Mouse (Mus musculus) intestine, embryonic 15.5 days (tissue): ENCODE results near the gene Rgl1. TPM values are rescaled to one million over a fixed set of nuclear protein-coding genes. Genes with fewer than 3 reads are reported as not detected.

Source experiments
- ATAC-seq: fragments of 200-750 bp; cut with Nextera tagmentation; 2 replicates; pipeline ENCODE4 v1.8.0; 2017; ENCODE audit warnings: moderate TSS enrichment, moderate library complexity
- H3K27ac ChIP-seq: fragments of 300-500 bp; sonication (generic); 2 replicates; pipeline ENCODE4 v1.5.1; 2015; ENCODE audit warnings: mild to moderate bottlenecking, inconsistent platforms
- H3K27me3 ChIP-seq: fragments of 300-500 bp; sonication (generic); replicated peaks from 2 replicates; pipeline ENCODE4 v1.6.1; 2015; ENCODE audit warnings: inconsistent platforms
- H3K36me3 ChIP-seq: fragments of 300-500 bp; sonication (generic); 2 replicates; pipeline ENCODE4 v1.6.1; 2015; ENCODE audit warnings: inconsistent platforms
- H3K4me1 ChIP-seq: fragments of 300-500 bp; sonication (generic); replicated peaks from 2 replicates; pipeline ENCODE4 v1.6.1; 2015; ENCODE audit warnings: inconsistent platforms
- H3K4me2 ChIP-seq: fragments of 300-500 bp; sonication (generic); replicated peaks from 2 replicates; pipeline ENCODE4 v1.6.1; 2015; ENCODE audit warnings: mild to moderate bottlenecking, inconsistent platforms
- H3K4me3 ChIP-seq: fragments of 300-500 bp; sonication (generic); replicated peaks from 2 replicates; pipeline ENCODE4 v1.5.1; 2015; ENCODE audit warnings: inconsistent platforms
- H3K9ac ChIP-seq: fragments of 300-500 bp; sonication (generic); 2 replicates; pipeline ENCODE4 v1.6.1; 2015; ENCODE audit warnings: inconsistent platforms
- H3K9me3 ChIP-seq: fragments of 300-500 bp; sonication (generic); 2 replicates; pipeline ENCODE4 v1.6.1; 2016; ENCODE audit warnings: inconsistent platforms
- WGBS: fragments of 180-500 bp; shearing (Covaris S2); methylation state at CpG from one replicate; pipeline ENCODE4 v1.1.7; 2015; 5-methylcytosine and 5-hydroxymethylcytosine counted together
- polyA plus RNA-seq: library from polyadenylated mRNA; unstranded; fragments of >200 nt; fragmentation: Nextera tagmentation; extraction: Ambion mirVana; gene quantifications from 2 replicates; pipeline ENCODE4 v1.2.1, GENCODE M21; 2015

Gene Rgl1
- polyA plus RNA-seq, 1 experiment from 2014 or later = 44.8 TPM

DNA sequence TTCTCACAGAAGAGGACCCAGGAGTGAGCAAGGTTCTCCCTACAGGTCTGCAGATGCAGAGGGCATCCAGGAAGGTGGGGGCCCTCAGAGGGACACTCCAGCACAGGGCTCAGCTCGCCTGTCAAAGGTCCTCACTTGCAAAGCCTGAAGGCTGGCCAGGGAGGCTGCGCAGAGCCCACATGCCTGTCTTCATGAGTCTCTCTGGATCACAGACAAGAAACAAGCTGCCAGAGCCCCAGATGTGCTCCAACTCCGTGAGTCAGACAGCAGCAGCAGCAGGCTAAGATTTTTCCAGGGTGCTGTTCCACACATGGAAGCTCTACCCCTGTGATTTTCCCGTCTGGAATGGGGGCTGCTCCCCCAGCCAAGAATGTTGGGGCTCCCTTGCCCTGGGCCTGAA is 251.9 kb downstream of the Rgl1 start:
- Histone ChIP-seq H3K9me3 (no peaks in the 10 kb centered on the region), H3K4me3 (no peak overlapping the region), H3K27me3 (no peaks in the 10 kb centered on the region), H3K4me2 (no peak overlapping the region), H3K27ac (no peak overlapping the region), H3K36me3 (peaks cover 6% of the 10 kb centered on the region; the same call in 1 of the 2 replicates), H3K9ac (no peak overlapping the region), H3K4me1 (no peaks in the 10 kb centered on the region)
- 0 out of 2 replicates have a peak, but pooled peaks have one; percentile 26 for ATAC-seq
- WGBS = 51% methylated on average over 4 of the region's 4 CpGs

DNA sequence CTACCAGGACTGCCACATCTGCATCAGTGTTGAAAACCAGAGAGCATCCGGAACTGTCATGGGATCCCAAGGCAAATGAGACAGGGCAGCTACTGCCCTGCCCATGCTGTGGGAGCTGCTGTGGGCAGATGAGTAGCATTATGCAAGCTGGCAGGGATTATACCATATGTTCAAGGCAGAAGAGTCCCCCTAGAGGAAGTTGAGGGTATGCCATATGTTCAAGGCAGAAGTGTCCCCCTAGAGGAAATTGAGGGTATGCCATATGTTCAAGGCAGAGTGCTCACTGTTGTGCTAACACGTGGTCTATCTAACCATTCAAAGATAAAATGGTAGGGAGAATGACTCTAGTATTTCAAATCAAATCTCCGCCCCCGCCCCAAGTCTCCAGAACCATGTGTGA is 254.9 kb downstream of the Rgl1 start:
- Histone ChIP-seq H3K27me3 (no peaks in the 10 kb centered on the region), H3K27ac (no peak overlapping the region), H3K4me2 (no peak overlapping the region), H3K9me3 (no peaks in the 10 kb centered on the region), H3K9ac (no peak overlapping the region), H3K4me3 (no peak overlapping the region), H3K4me1 (no peaks in the 10 kb centered on the region), H3K36me3 (no peaks in the 10 kb centered on the region)
- 0 out of 2 replicates have a peak, but pooled peaks have one; percentile 12 for ATAC-seq
- WGBS = 69% methylated on average over 4 of the region's 4 CpGs

GRCm38 (mm10) chr1:152508481-152509220 is 257.5 kb downstream of the Rgl1 start:
- Histone ChIP-seq H3K4me3 (no peak overlapping the region), H3K27ac (no peak overlapping the region), H3K9ac (no peak overlapping the region), H3K4me2 (no peak overlapping the region), H3K36me3 (no peaks in the 10 kb centered on the region), H3K27me3 (no peaks in the 10 kb centered on the region), H3K4me1 (no peaks in the 10 kb centered on the region), H3K9me3 (no peaks in the 10 kb centered on the region)
- 90% methylated on average over 11 of the region's 11 CpGs for WGBS
- ATAC-seq = no peak

- H3K27me3 ChIP-seq = no peaks in the 10 kb centered on the region
- no peak overlapping the region for H3K4me2 ChIP-seq
- H3K4me1 ChIP-seq = no peaks in the 10 kb centered on the region
- H3K9me3 ChIP-seq = no peaks in the 10 kb centered on the region
- no peak overlapping the region for H3K27ac ChIP-seq
- H3K9ac ChIP-seq = no peak overlapping the region
- ATAC-seq = no peak
- no peak overlapping the region for H3K4me3 ChIP-seq
- WGBS = 93% methylated on average over 7 of the region's 7 CpGs
- no peaks in the 10 kb centered on the region for H3K36me3 ChIP-seq
Observed at GRCm38 (mm10) chr1:152506726-152507125, 259.4 kb downstream of the Rgl1 start.

- Histone ChIP-seq H3K9me3 (no peaks in the 10 kb centered on the region), H3K27ac (no peak overlapping the region)
- WGBS = 81% methylated on average over 5 of the region's 5 CpGs
Observed at GRCm38 (mm10) chr1:152506175-152506574, 260.0 kb downstream of the Rgl1 start.

GRCm38 (mm10) chr1:152499802-152500201 is 266.3 kb downstream of the Rgl1 start:
- Histone ChIP-seq H3K4me2 (no peak overlapping the region), H3K27me3 (no peaks in the 10 kb centered on the region), H3K27ac (no peak overlapping the region), H3K4me1 (peaks cover 7% of the 10 kb centered on the region), H3K9ac (no peak overlapping the region), H3K36me3 (no peaks in the 10 kb centered on the region), H3K9me3 (no peaks in the 10 kb centered on the region), H3K4me3 (no peak overlapping the region)
- no peak for ATAC-seq
- 73% methylated on average over 12 of the region's 12 CpGs for WGBS

More at GRCm38 (mm10) chr1:152506175-152506574, 260.0 kb downstream of the Rgl1 start:
- no peak overlapping the region for H3K9ac ChIP-seq
- no peak overlapping the region for H3K4me3 ChIP-seq
- H3K4me2 ChIP-seq = no peak overlapping the region
- no peaks in the 10 kb centered on the region for H3K4me1 ChIP-seq
- no peak for ATAC-seq
- no peaks in the 10 kb centered on the region for H3K36me3 ChIP-seq
- H3K27me3 ChIP-seq = no peaks in the 10 kb centered on the region

- peak; percentile 81 for ATAC-seq
- peak overlapping the region; percentile 44; the same call in 1 of the 2 replicates for H3K27ac ChIP-seq
- no peaks in the 10 kb centered on the region for H3K9me3 ChIP-seq
- H3K4me2 ChIP-seq = peak overlapping the region; percentile 50
- H3K9ac ChIP-seq = peak overlapping the region; percentile 17; the same call in 1 of the 2 replicates
- 0 out of 2 replicates have a peak overlapping the region, but pooled peaks have one; percentile 9 for H3K4me3 ChIP-seq
- no peaks in the 10 kb centered on the region for H3K27me3 ChIP-seq
- H3K4me1 ChIP-seq = peaks cover 7% of the 10 kb centered on the region
- H3K36me3 ChIP-seq = no peaks in the 10 kb centered on the region
- WGBS = 17% methylated on average over 11 of the region's 11 CpGs
Observed at GRCm38 (mm10) chr1:152497581-152497980, 268.6 kb downstream of the Rgl1 start.

DNA sequence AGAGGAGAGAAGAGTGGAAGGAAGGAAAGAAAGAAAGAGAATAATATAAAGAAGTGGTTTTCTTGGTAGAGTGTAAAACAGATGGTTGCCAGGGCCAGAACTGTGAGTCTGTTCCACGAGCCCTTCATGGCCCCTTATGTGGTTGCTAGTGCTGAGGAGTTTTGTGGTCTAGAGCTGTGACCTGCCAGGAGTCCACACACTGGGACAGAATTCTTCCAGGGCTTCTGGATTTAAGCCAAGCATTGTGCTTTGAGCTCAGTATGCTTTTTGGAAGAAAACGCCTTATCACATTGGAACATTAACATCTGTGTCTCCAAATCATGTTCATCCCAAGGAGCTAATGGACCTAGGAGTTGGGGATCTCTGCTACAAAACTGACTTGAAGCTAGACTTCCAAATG is 269.3 kb downstream of the Rgl1 start:
- no peak overlapping the region for H3K9ac ChIP-seq
- H3K4me2 ChIP-seq = no peak overlapping the region
- no peaks in the 10 kb centered on the region for H3K9me3 ChIP-seq
- H3K4me3 ChIP-seq = no peak overlapping the region
- WGBS = 70% methylated on average over 2 of the region's 2 CpGs
- no peaks in the 10 kb centered on the region for H3K36me3 ChIP-seq
- ATAC-seq = no peak
- H3K27ac ChIP-seq = no peak overlapping the region
- H3K4me1 ChIP-seq = peaks cover 7% of the 10 kb centered on the region
- no peaks in the 10 kb centered on the region for H3K27me3 ChIP-seq

DNA sequence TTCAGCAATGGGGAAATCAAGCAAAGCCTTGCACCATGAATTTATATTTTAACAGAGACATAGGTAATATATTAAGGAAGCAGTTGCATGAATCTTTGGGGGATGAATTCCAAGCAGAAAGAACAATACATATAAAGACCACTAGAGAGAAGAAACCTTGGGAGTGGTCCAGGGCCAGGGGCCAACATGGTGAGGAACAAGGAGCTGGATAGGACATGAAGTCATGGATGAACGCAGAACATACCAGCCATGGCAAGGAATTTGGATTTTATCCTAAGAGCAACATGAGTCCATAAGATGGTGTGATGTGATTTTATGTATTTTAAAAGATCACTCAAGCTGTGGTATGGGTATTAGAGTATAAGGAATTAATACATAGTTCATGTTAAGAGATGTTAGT is 273.9 kb downstream of the Rgl1 start:
- Histone ChIP-seq H3K4me2 (no peak overlapping the region), H3K27ac (no peak overlapping the region)
- no peak for ATAC-seq

GRCm38 (mm10) chr1:152490842-152491241 is 275.3 kb downstream of the Rgl1 start:
- no peak overlapping the region for H3K4me3 ChIP-seq
- no peaks in the 10 kb centered on the region for H3K36me3 ChIP-seq
- no peak overlapping the region for H3K4me2 ChIP-seq
- no peaks in the 10 kb centered on the region for H3K4me1 ChIP-seq
- no peaks in the 10 kb centered on the region for H3K9me3 ChIP-seq
- no peak overlapping the region for H3K27ac ChIP-seq
- no peak overlapping the region for H3K9ac ChIP-seq
- no peak for ATAC-seq
- no peaks in the 10 kb centered on the region for H3K27me3 ChIP-seq
- WGBS = 80% methylated on average over 1 of the region's 1 CpGs

More for the DNA sequence above, 273.9 kb downstream of the Rgl1 start:
- H3K36me3 ChIP-seq = no peaks in the 10 kb centered on the region
- WGBS = 90% methylated on average over 1 of the region's 1 CpGs
- no peaks in the 10 kb centered on the region for H3K9me3 ChIP-seq
- no peak overlapping the region for H3K4me3 ChIP-seq
- peaks cover under 1% of the 10 kb centered on the region; the same call in 1 of the 2 replicates for H3K4me1 ChIP-seq
- no peaks in the 10 kb centered on the region for H3K27me3 ChIP-seq
- H3K9ac ChIP-seq = no peak overlapping the region

GRCm38 (mm10) chr1:152476126-152476525 is 290.0 kb downstream of the Rgl1 start:
- no peaks in the 10 kb centered on the region for H3K36me3 ChIP-seq
- H3K4me1 ChIP-seq = no peaks in the 10 kb centered on the region
- no peak overlapping the region for H3K27ac ChIP-seq
- no peaks in the 10 kb centered on the region for H3K27me3 ChIP-seq
- WGBS = 79% methylated on average over 4 of the region's 4 CpGs
- H3K4me2 ChIP-seq = no peak overlapping the region
- no peaks in the 10 kb centered on the region for H3K9me3 ChIP-seq
- no peak overlapping the region for H3K9ac ChIP-seq
- no peak overlapping the region for H3K4me3 ChIP-seq
- no peak for ATAC-seq

GRCm38 (mm10) chr1:152468443-152468842 is 297.7 kb downstream of the Rgl1 start:
- no peak overlapping the region for H3K9ac ChIP-seq
- H3K9me3 ChIP-seq = no peaks in the 10 kb centered on the region
- H3K36me3 ChIP-seq = no peaks in the 10 kb centered on the region
- no peak overlapping the region for H3K27ac ChIP-seq
- H3K4me2 ChIP-seq = no peak overlapping the region
- 76% methylated on average over 9 of the region's 9 CpGs for WGBS
- H3K4me1 ChIP-seq = no peaks in the 10 kb centered on the region
- H3K27me3 ChIP-seq = no peaks in the 10 kb centered on the region
- H3K4me3 ChIP-seq = no peak overlapping the region
- ATAC-seq = no peak
